Mouse (Mus musculus) liver, embryonic 15.5 days (tissue): ENCODE measurements around the gene Hoxd12. TPM values are rescaled to one million over a fixed set of nuclear protein-coding genes. Genes with fewer than 3 reads are reported as not detected.

Experiments used
- ATAC-seq: fragments of 200-750 bp; cut with Nextera tagmentation; 2 replicates; pipeline ENCODE4 v1.8.0; 2017; ENCODE audit warnings: moderate number of reproducible peaks, mild to moderate bottlenecking, moderate library complexity; ENCODE audit not compliant: insufficient read depth
- H3K27ac ChIP-seq: fragments of 300-500 bp; sonication (generic); replicated peaks from 2 replicates; pipeline ENCODE4 v1.5.1; 2015; ENCODE audit warnings: mild to moderate bottlenecking, inconsistent platforms
- H3K27me3 ChIP-seq: fragments of 300-500 bp; sonication (generic); 2 replicates; pipeline ENCODE4 v1.6.1; 2015; ENCODE audit warnings: mild to moderate bottlenecking, inconsistent platforms
- H3K36me3 ChIP-seq: fragments of 300-500 bp; sonication (generic); replicated peaks from 2 replicates; pipeline ENCODE4 v1.6.1; 2015; ENCODE audit warnings: moderate library complexity, mild to moderate bottlenecking, inconsistent platforms
- H3K4me1 ChIP-seq: fragments of 300-500 bp; sonication (generic); replicated peaks from 2 replicates; pipeline ENCODE4 v1.6.1; 2015; ENCODE audit warnings: inconsistent platforms
- H3K4me2 ChIP-seq: fragments of 300-500 bp; sonication (generic); 2 replicates; pipeline ENCODE4 v1.6.1; 2015; ENCODE audit warnings: moderate library complexity, mild to moderate bottlenecking, inconsistent platforms
- H3K4me3 ChIP-seq: fragments of 300-500 bp; sonication (generic); replicated peaks from 2 replicates; pipeline ENCODE4 v1.5.1; 2015; ENCODE audit warnings: mild to moderate bottlenecking, inconsistent platforms
- H3K9ac ChIP-seq: fragments of 300-500 bp; sonication (generic); 2 replicates; pipeline ENCODE4 v1.6.1; 2015; ENCODE audit warnings: moderate library complexity, mild to moderate bottlenecking, inconsistent platforms
- H3K9me3 ChIP-seq: fragments of 300-500 bp; sonication (generic); replicated peaks from 2 replicates; pipeline ENCODE4 v1.6.1; 2016; ENCODE audit warnings: inconsistent platforms
- WGBS: fragments of 180-500 bp; shearing (Covaris S2); methylation state at CpG from one replicate; pipeline ENCODE4 v1.1.7; 2015; ENCODE audit warnings: mixed read lengths; ENCODE audit not compliant: insufficient replicate concordance; 5-methylcytosine and 5-hydroxymethylcytosine counted together
- polyA plus RNA-seq: library from polyadenylated mRNA; unstranded; fragments of >200 nt; fragmentation: Nextera tagmentation; extraction: Ambion mirVana; gene quantifications from 2 replicates; pipeline ENCODE4 v1.2.1, GENCODE M21; 2015

Hoxd12 gene
- polyA plus RNA-seq, 1 experiment from 2014 or later = not detected

GRCm38 (mm10) chr2:74675666-74676282, 961 bp downstream of the Hoxd12 start:
- H3K4me1 ChIP-seq = no peaks in the 10 kb centered on the region
- no peak overlapping the region for H3K27ac ChIP-seq
- H3K4me2 ChIP-seq = no peak overlapping the region
- H3K36me3 ChIP-seq = no peaks in the 10 kb centered on the region
- H3K9ac ChIP-seq = no peak overlapping the region
- H3K9me3 ChIP-seq = no peaks in the 10 kb centered on the region
- WGBS = 4% methylated on average over 24 of the region's 24 CpGs
- peaks cover 100% of the 10 kb centered on the region for H3K27me3 ChIP-seq
- no peak for ATAC-seq
- no peak overlapping the region for H3K4me3 ChIP-seq

GRCm38 (mm10) chr2:74676376-74677052, 1.7 kb downstream of the Hoxd12 start:
- WGBS = 3% methylated on average over 9 of the region's 9 CpGs
- H3K9me3 ChIP-seq = no peaks in the 10 kb centered on the region
- H3K9ac ChIP-seq = no peak overlapping the region
- no peak for ATAC-seq
- H3K4me1 ChIP-seq = no peaks in the 10 kb centered on the region
- no peak overlapping the region for H3K4me3 ChIP-seq
- peaks cover 100% of the 10 kb centered on the region for H3K27me3 ChIP-seq
- no peak overlapping the region for H3K27ac ChIP-seq
- no peaks in the 10 kb centered on the region for H3K36me3 ChIP-seq
- no peak overlapping the region for H3K4me2 ChIP-seq

- H3K4me3 ChIP-seq = no peak overlapping the region
- H3K4me1 ChIP-seq = peaks cover 3% of the 10 kb centered on the region
- H3K36me3 ChIP-seq = no peaks in the 10 kb centered on the region
- H3K9ac ChIP-seq = no peak overlapping the region
- no peak for ATAC-seq
- H3K9me3 ChIP-seq = no peaks in the 10 kb centered on the region
- no peak overlapping the region for H3K4me2 ChIP-seq
- WGBS = 8% methylated on average over 2 of the region's 2 CpGs
- H3K27ac ChIP-seq = no peak overlapping the region
- peaks cover 100% of the 10 kb centered on the region for H3K27me3 ChIP-seq
These were observed 2.3 kb downstream of the Hoxd12 start for GRCm38 (mm10) chr2:74677106-74677505.

GRCm38 (mm10) chr2:74678891-74679595, 4.2 kb downstream of the Hoxd12 start, which contains the start of gene Hoxd11:
Gene Hoxd11 (plus strand): TSS chr2:74679557.
- Histone ChIP-seq H3K4me3 (no peak within 1 kb of the TSS), H3K36me3 (no peaks in the 10 kb centered on the region), H3K27me3 (peaks cover 100% of the 10 kb centered on the region), H3K4me1 (peaks cover 9% of the 10 kb centered on the region), H3K9ac (no peak within 1 kb of the TSS), H3K9me3 (no peaks in the 10 kb centered on the region), H3K27ac (no peak within 1 kb of the TSS), H3K4me2 (no peak within 1 kb of the TSS)
- 3% methylated on average over 15 of the region's 15 CpGs for WGBS
- ATAC-seq = no peak

GRCm38 (mm10) chr2:74679596-74679971, 4.8 kb downstream of the Hoxd12 start:
- H3K9ac ChIP-seq = no peak overlapping the region
- H3K9me3 ChIP-seq = no peaks in the 10 kb centered on the region
- under 1% methylated on average over 26 of the region's 26 CpGs for WGBS
- no peak overlapping the region for H3K4me3 ChIP-seq
- H3K36me3 ChIP-seq = no peaks in the 10 kb centered on the region
- no peak overlapping the region for H3K4me2 ChIP-seq
- ATAC-seq = no peak
- peaks cover 100% of the 10 kb centered on the region for H3K27me3 ChIP-seq
- peaks cover 9% of the 10 kb centered on the region for H3K4me1 ChIP-seq
- no peak overlapping the region for H3K27ac ChIP-seq

- peaks cover 100% of the 10 kb centered on the region for H3K27me3 ChIP-seq
- no peak for ATAC-seq
- H3K4me2 ChIP-seq = no peak overlapping the region
- no peaks in the 10 kb centered on the region for H3K36me3 ChIP-seq
- no peak overlapping the region for H3K9ac ChIP-seq
- WGBS = 1% methylated on average over 23 of the region's 23 CpGs
- no peak overlapping the region for H3K4me3 ChIP-seq
- H3K27ac ChIP-seq = no peak overlapping the region
- H3K4me1 ChIP-seq = peaks cover 9% of the 10 kb centered on the region
- no peaks in the 10 kb centered on the region for H3K9me3 ChIP-seq
These were observed 5.2 kb downstream of the Hoxd12 start for GRCm38 (mm10) chr2:74679980-74680379.

- peaks cover 9% of the 10 kb centered on the region for H3K4me1 ChIP-seq
- no peak overlapping the region for H3K27ac ChIP-seq
- no peak overlapping the region for H3K4me2 ChIP-seq
- no peaks in the 10 kb centered on the region for H3K36me3 ChIP-seq
- no peak overlapping the region for H3K9ac ChIP-seq
- 2% methylated on average over 21 of the region's 21 CpGs for WGBS
- peaks cover 100% of the 10 kb centered on the region for H3K27me3 ChIP-seq
- ATAC-seq = no peak
- H3K4me3 ChIP-seq = no peak overlapping the region
- no peaks in the 10 kb centered on the region for H3K9me3 ChIP-seq
These were observed 6.0 kb downstream of the Hoxd12 start for GRCm38 (mm10) chr2:74680561-74681398.

GRCm38 (mm10) chr2:74681594-74682531, 7.0 kb downstream of the Hoxd12 start:
- no peak overlapping the region for H3K9ac ChIP-seq
- H3K36me3 ChIP-seq = no peaks in the 10 kb centered on the region
- H3K4me3 ChIP-seq = no peak overlapping the region; the same call in 1 of the 2 replicates
- no peaks in the 10 kb centered on the region for H3K9me3 ChIP-seq
- peak overlapping the region; percentile 25; the same call in 1 of the 2 replicates for H3K4me2 ChIP-seq
- peaks cover 9% of the 10 kb centered on the region for H3K4me1 ChIP-seq
- peaks cover 99% of the 10 kb centered on the region for H3K27me3 ChIP-seq
- H3K27ac ChIP-seq = no peak overlapping the region
- no peak for ATAC-seq
- WGBS = 2% methylated on average over 75 of the region's 78 CpGs

- no peak overlapping the region for H3K9ac ChIP-seq
- no peak overlapping the region for H3K27ac ChIP-seq
- no peak overlapping the region for H3K4me3 ChIP-seq
- peak overlapping the region; percentile 25 for H3K4me2 ChIP-seq
- ATAC-seq = no peak
- no peaks in the 10 kb centered on the region for H3K9me3 ChIP-seq
- peaks cover 99% of the 10 kb centered on the region for H3K27me3 ChIP-seq
- WGBS = 1% methylated on average over 50 of the region's 51 CpGs
- H3K36me3 ChIP-seq = no peaks in the 10 kb centered on the region
- H3K4me1 ChIP-seq = peaks cover 9% of the 10 kb centered on the region
These were observed 8.0 kb downstream of the Hoxd12 start for GRCm38 (mm10) chr2:74682796-74683195.

GRCm38 (mm10) chr2:74683471-74683951, 8.7 kb downstream of the Hoxd12 start:
- no peak for ATAC-seq
- H3K36me3 ChIP-seq = no peaks in the 10 kb centered on the region
- H3K9ac ChIP-seq = no peak overlapping the region
- H3K4me1 ChIP-seq = peaks cover 9% of the 10 kb centered on the region
- H3K4me2 ChIP-seq = no peak overlapping the region
- H3K9me3 ChIP-seq = no peaks in the 10 kb centered on the region
- no peak overlapping the region for H3K4me3 ChIP-seq
- H3K27ac ChIP-seq = no peak overlapping the region
- WGBS = 2% methylated on average over 18 of the region's 18 CpGs
- peaks cover 99% of the 10 kb centered on the region for H3K27me3 ChIP-seq
